Mouse (Mus musculus): ENCODE results near the gene Col15a1. TPM values are rescaled to one million over a fixed set of nuclear protein-coding genes. Genes with fewer than 3 reads are reported as not detected.

Col15a1 gene
- total RNA-seq, 1 experiment = 0.31 TPM

DNA sequence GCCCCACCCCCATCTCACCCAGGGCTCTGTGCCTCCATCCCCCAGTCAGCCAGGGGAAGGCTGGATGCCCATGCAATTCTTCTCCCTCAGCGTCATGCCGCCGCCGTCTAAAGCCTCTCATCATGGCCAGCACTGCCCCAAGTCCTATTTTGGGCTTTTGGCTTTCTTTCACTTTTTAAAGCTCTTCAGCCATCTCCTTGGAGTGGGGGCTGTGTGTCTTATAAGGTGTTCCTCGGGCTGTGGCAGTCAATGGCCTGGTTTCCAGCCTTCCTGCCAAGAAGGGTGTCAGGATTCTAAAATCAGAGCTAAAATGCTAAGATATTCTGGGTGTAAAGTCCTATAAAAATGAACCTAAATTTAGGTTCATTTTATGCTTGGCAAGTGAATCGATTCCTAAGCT lies 39.6 kb downstream of the Col15a1 start:
- no peak for DNase-seq (ENCODE audit: low read depth, low spot score)
- TF ChIP-seq CHD2 (IDR thresholded peaks at IDR 0.05; ENCODE audit: low read depth, low read length) (no peak), HCFC1 (IDR thresholded peaks at IDR 0.05; ENCODE audit: borderline replicate concordance, insufficient read depth, low read length) (no peak)
- Histone ChIP-seq H3K4me3 (ENCODE audit: insufficient read depth in 1 of 2, low read depth in 1 of 2, low read length in 2 of 2, poor library complexity in 1 of 2, severe bottlenecking in 1 of 2) (no peak overlapping the region), H3K4me1 (ENCODE audit: control insufficient read depth in 2 of 2, insufficient read depth in 2 of 2, low read length in 2 of 2, poor library complexity in 1 of 2) (no peaks in the 10 kb centered on the region), H3K27ac (ENCODE audit: insufficient read depth, low read depth, low read length, poor library complexity, severe bottlenecking) (no peak overlapping the region), H3K36me3 (ENCODE audit: control insufficient read depth, insufficient read depth, low read length, poor library complexity, severe bottlenecking) (no peaks in the 10 kb centered on the region), H3K9me3 (ENCODE audit: control insufficient read depth, insufficient read depth, low read depth, low read length) (no peaks in the 10 kb centered on the region), H3K9ac (ENCODE audit: insufficient read depth, low read depth, low read length, poor library complexity, severe bottlenecking) (no peak overlapping the region)
- in situ Hi-C loops (cut with MboI; ENCODE audit: low sequenced_read_pairs in 2 of 2, unreplicated experiment in 2 of 2) = no loop called here

DNA sequence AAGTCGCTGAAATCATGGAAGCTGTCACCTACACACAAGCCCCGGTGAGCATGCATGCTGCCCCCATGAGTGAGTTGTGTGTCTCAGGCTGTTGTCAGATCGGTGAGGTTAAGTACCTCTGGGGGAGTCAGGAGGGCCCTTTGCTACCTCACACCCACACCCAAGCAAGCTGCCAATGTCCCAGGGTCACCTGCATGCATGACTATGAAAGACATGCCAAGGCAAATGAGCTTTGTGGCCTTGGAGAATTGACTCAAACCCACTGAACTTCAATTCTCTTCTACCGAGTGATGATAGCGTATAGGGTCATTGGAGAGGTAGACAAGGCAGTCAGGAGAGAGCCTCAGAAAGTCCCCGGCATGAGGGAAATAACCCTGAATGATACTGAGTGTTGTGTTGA lies 41.2 kb downstream of the Col15a1 start:
- H3K36me3 ChIP-seq (ENCODE audit: control insufficient read depth, insufficient read depth, low read length, poor library complexity, severe bottlenecking) = no peaks in the 10 kb centered on the region
- no peak overlapping the region for H3K9ac ChIP-seq (ENCODE audit: insufficient read depth, low read depth, low read length, poor library complexity, severe bottlenecking)
- no peak overlapping the region for H3K27ac ChIP-seq (ENCODE audit: insufficient read depth, low read depth, low read length, poor library complexity, severe bottlenecking)
- no peaks in the 10 kb centered on the region for H3K9me3 ChIP-seq (ENCODE audit: control insufficient read depth, insufficient read depth, low read depth, low read length)
- in situ Hi-C loops (cut with MboI; ENCODE audit: low sequenced_read_pairs in 2 of 2, unreplicated experiment in 2 of 2) = no loop called here
- H3K4me3 ChIP-seq (ENCODE audit: insufficient read depth in 1 of 2, low read depth in 1 of 2, low read length in 2 of 2, poor library complexity in 1 of 2, severe bottlenecking in 1 of 2) = no peak overlapping the region
- no peaks in the 10 kb centered on the region for H3K4me1 ChIP-seq (ENCODE audit: control insufficient read depth in 2 of 2, insufficient read depth in 2 of 2, low read length in 2 of 2, poor library complexity in 1 of 2)
- no peak for DNase-seq (ENCODE audit: low read depth, low spot score)
- no peak for TF ChIP-seq ZNF384 (IDR thresholded peaks at IDR 0.05; ENCODE audit: low read depth, low read length)
- no peak for TF ChIP-seq MAFK (IDR thresholded peaks at IDR 0.05; ENCODE audit: insufficient read depth, low read depth, low read length)
- TF ChIP-seq HCFC1 (IDR thresholded peaks at IDR 0.05; ENCODE audit: borderline replicate concordance, insufficient read depth, low read length) = no peak
- TF ChIP-seq ZC3H11A (IDR thresholded peaks at IDR 0.05; ENCODE audit: borderline replicate concordance, low read depth, low read length) = no peak
- no peak for TF ChIP-seq CHD2 (IDR thresholded peaks at IDR 0.05; ENCODE audit: low read depth, low read length)

GRCm38 (mm10) chr4:47251069-47251468 lies 43.1 kb downstream of the Col15a1 start:
- H3K4me1 ChIP-seq (ENCODE audit: control insufficient read depth in 2 of 2, insufficient read depth in 2 of 2, low read length in 2 of 2, poor library complexity in 1 of 2) = no peaks in the 10 kb centered on the region
- peak; percentile 75 for DNase-seq (ENCODE audit: low read depth, low spot score)
- no peak overlapping the region for H3K4me3 ChIP-seq (ENCODE audit: insufficient read depth in 1 of 2, low read depth in 1 of 2, low read length in 2 of 2, poor library complexity in 1 of 2, severe bottlenecking in 1 of 2)
- in situ Hi-C loops (cut with MboI; ENCODE audit: low sequenced_read_pairs in 2 of 2, unreplicated experiment in 2 of 2) = no loop called here
- no peak overlapping the region for H3K27ac ChIP-seq (ENCODE audit: insufficient read depth, low read depth, low read length, poor library complexity, severe bottlenecking)
- no peak for TF ChIP-seq CHD2 (IDR thresholded peaks at IDR 0.05; ENCODE audit: low read depth, low read length)
- no peak for TF ChIP-seq ZNF384 (IDR thresholded peaks at IDR 0.05; ENCODE audit: low read depth, low read length)
- TF ChIP-seq ZC3H11A (IDR thresholded peaks at IDR 0.05; ENCODE audit: borderline replicate concordance, low read depth, low read length) = no peak
- TF ChIP-seq MAFK (IDR thresholded peaks at IDR 0.05; ENCODE audit: insufficient read depth, low read depth, low read length) = no peak
- no peak for TF ChIP-seq HCFC1 (IDR thresholded peaks at IDR 0.05; ENCODE audit: borderline replicate concordance, insufficient read depth, low read length)
- H3K9me3 ChIP-seq (ENCODE audit: control insufficient read depth, insufficient read depth, low read depth, low read length) = no peaks in the 10 kb centered on the region
- H3K9ac ChIP-seq (ENCODE audit: insufficient read depth, low read depth, low read length, poor library complexity, severe bottlenecking) = no peak overlapping the region
- no peaks in the 10 kb centered on the region for H3K36me3 ChIP-seq (ENCODE audit: control insufficient read depth, insufficient read depth, low read length, poor library complexity, severe bottlenecking)

GRCm38 (mm10) chr4:47251693-47252435 lies 43.9 kb downstream of the Col15a1 start:
- Histone ChIP-seq H3K36me3 (ENCODE audit: control insufficient read depth, insufficient read depth, low read length, poor library complexity, severe bottlenecking) (no peaks in the 10 kb centered on the region), H3K9ac (ENCODE audit: insufficient read depth, low read depth, low read length, poor library complexity, severe bottlenecking) (no peak overlapping the region), H3K4me3 (ENCODE audit: insufficient read depth in 1 of 2, low read depth in 1 of 2, low read length in 2 of 2, poor library complexity in 1 of 2, severe bottlenecking in 1 of 2) (no peak overlapping the region), H3K27ac (ENCODE audit: insufficient read depth, low read depth, low read length, poor library complexity, severe bottlenecking) (no peak overlapping the region), H3K4me1 (ENCODE audit: control insufficient read depth in 2 of 2, insufficient read depth in 2 of 2, low read length in 2 of 2, poor library complexity in 1 of 2) (no peaks in the 10 kb centered on the region), H3K9me3 (ENCODE audit: control insufficient read depth, insufficient read depth, low read depth, low read length) (no peaks in the 10 kb centered on the region)
- DNase-seq (ENCODE audit: low read depth, low spot score) = no peak
- no peak for TF ChIP-seq CHD2 (IDR thresholded peaks at IDR 0.05; ENCODE audit: low read depth, low read length)
- in situ Hi-C loops (cut with MboI; ENCODE audit: low sequenced_read_pairs in 2 of 2, unreplicated experiment in 2 of 2) = no loop called here

DNA sequence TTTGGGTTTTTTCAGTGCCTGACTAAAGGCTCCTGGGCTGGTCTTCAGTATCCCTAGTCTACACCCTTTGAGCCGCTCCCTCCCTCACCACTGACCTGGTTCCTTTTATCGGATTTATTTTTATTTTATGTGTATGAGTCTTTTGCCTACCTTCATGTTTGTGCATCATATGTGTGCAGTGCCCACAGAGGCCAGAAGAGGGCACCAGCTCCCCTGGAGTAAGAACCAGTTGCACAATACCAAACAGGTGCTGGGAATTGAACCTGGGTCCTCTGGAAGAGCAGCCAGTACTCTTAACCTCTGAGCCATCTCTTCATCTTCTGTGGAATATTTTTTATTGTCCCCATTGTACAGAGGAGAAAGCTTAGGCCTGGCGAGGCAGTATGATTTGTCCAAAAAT lies 44.7 kb downstream of the Col15a1 start:
- no peaks in the 10 kb centered on the region for H3K4me1 ChIP-seq (ENCODE audit: control insufficient read depth in 2 of 2, insufficient read depth in 2 of 2, low read length in 2 of 2, poor library complexity in 1 of 2)
- H3K4me3 ChIP-seq (ENCODE audit: insufficient read depth in 1 of 2, low read depth in 1 of 2, low read length in 2 of 2, poor library complexity in 1 of 2, severe bottlenecking in 1 of 2) = no peak overlapping the region
- in situ Hi-C loops (cut with MboI; ENCODE audit: low sequenced_read_pairs in 2 of 2, unreplicated experiment in 2 of 2) = no loop called here
- no peak for DNase-seq (ENCODE audit: low read depth, low spot score)
- no peaks in the 10 kb centered on the region for H3K36me3 ChIP-seq (ENCODE audit: control insufficient read depth, insufficient read depth, low read length, poor library complexity, severe bottlenecking)
- no peaks in the 10 kb centered on the region for H3K9me3 ChIP-seq (ENCODE audit: control insufficient read depth, insufficient read depth, low read depth, low read length)
- TF ChIP-seq ZC3H11A (IDR thresholded peaks at IDR 0.05; ENCODE audit: borderline replicate concordance, low read depth, low read length) (no peak), MAFK (IDR thresholded peaks at IDR 0.05; ENCODE audit: insufficient read depth, low read depth, low read length) (no peak), ZNF384 (IDR thresholded peaks at IDR 0.05; ENCODE audit: low read depth, low read length) (no peak), HCFC1 (IDR thresholded peaks at IDR 0.05; ENCODE audit: borderline replicate concordance, insufficient read depth, low read length) (no peak)
- H3K9ac ChIP-seq (ENCODE audit: insufficient read depth, low read depth, low read length, poor library complexity, severe bottlenecking) = no peak overlapping the region
- H3K27ac ChIP-seq (ENCODE audit: insufficient read depth, low read depth, low read length, poor library complexity, severe bottlenecking) = no peak overlapping the region

Data from ES-E14 (cell line).